Mouse (Mus musculus): ENCODE measurements around the gene Luc7l2.

Luc7l2 gene

DNA sequence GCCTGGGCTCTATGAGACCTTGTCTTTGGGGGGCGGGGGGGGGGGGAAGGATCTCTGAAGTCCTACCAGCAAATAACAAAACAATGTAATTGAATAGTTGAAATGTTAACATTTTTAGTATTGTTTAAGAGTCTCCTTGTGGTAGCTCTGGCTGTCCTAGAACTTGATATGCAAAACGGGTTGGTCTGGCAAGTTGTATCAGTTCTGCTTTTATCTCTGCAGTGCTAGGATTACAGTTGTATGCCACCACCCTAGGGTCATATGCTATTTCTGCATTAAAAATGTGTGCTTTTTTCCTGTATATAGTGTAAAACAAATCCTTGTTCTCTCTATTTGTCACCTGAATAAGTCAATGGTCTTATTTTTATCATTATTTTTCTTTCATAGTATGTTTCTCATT, 25.0 kb downstream of the Luc7l2 start:
- no peak for DNase-seq (ENCODE audit: low read depth, low spot score)

DNA sequence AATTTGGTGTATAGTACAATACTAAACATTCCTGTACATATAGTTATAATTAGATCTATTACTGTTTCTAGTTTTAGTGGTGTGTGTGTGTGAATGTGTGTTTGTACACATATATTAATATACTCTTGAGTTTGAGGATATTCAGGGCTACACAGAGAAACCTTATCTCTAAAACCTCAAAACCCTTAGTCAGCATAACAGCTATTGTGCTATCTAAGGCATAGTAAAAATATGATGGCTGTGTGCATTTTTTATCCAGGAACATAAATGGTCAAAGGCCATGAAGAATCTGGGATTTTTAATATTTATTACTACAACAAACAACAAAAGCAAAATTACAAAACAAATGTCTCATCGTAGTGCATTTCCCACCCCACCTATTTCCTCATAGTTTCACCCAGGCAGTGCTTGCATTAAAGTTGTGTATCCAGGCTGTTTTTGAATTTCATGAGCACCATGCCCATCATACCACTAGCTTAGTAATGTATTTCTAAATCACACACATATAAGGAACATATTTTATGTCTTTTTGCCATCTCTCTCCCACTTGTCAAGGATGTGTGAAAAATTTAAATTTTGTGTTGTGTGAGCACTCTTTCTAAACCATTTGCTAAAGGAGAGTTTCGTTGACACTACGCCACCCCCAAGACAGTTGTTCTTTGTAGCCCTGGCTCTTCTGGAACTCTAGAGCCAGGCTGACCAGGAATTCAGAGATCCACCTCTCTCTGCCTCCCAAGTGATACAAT, 29.2 kb downstream of the Luc7l2 start:
- no peak for DNase-seq (ENCODE audit: low read depth, low spot score)

GRCm38 (mm10) chr6:38581711-38582110, 30.6 kb downstream of the Luc7l2 start:
- no peak for DNase-seq (ENCODE audit: low read depth, low spot score)

GRCm38 (mm10) chr6:38597481-38597880, 46.3 kb downstream of the Luc7l2 start:
- DNase-seq (ENCODE audit: low read depth, low spot score), result no peak

- DNase-seq (ENCODE audit: low read depth, low spot score), result no peak
These were observed 58.8 kb downstream of the Luc7l2 start for GRCm38 (mm10) chr6:38609892-38610291.

- DNase-seq (ENCODE audit: low read depth, low spot score), result no peak
These were observed 71.3 kb downstream of the Luc7l2 start for GRCm38 (mm10) chr6:38622406-38622805.

DNA sequence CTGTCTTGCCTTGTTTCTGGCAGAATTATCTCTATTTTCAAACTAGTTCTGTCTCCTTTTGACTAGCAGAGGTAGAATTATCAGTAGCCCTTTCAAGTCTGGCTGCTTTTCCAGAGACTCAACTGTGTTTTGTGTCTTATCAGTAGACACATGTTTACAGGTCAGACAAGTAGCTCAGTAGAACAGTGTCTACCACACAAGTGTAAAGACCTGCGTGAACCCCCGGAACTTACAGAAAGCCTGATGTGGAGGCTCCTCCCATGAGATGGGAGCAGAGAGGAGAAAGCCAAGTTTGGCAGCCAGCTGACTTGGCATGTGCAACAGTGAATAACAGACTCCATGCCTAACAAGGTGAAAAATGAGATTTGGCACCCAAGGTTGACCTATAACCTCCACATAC, 72.3 kb downstream of the Luc7l2 start:
- no peak for DNase-seq (ENCODE audit: low read depth, low spot score)

GRCm38 (mm10) chr6:38624439-38624838, 73.3 kb downstream of the Luc7l2 start:
- no peak for DNase-seq (ENCODE audit: low read depth, low spot score)

DNA sequence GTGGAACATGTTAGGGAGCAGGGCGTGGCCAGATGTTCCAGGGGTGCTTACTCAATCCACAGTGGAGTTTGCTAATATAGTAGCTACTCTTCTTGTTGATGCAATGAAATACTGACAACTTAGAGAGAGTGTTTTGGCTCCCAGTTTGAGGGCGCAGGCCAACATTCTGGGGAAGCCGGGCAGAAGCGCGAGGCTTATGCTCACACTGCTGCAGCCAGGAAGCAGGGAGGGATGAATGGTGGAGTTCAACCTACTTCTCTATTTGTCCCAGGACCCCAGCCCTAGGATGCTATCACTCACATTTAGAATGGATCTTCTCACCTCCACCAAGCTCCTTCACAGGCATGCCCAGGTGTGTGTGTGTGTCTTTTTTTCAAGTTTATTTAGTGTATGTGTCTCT, 75.0 kb downstream of the Luc7l2 start:
- no peak for DNase-seq (ENCODE audit: low read depth, low spot score)

DNA sequence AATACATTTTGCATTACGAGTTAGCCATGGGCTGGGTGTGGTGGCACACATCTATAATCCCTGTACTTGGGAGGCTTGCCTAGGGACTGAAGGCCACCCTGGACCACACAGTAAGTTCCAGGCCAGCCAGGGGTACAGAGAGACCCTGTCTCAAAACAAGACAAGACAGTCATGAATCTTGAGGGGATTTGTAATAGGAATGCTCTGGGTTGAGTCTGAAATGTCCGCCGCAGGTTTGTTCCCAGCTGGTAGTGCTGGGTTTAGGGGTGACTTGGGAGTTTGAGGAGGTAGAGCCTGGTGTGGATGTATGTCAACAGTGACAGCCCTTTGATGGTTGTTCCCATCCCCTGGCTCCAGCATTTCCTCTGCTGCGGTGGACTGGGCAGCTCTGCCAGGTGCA, 75.9 kb downstream of the Luc7l2 start:
- no peak for DNase-seq (ENCODE audit: low read depth, low spot score)

GRCm38 (mm10) chr6:38627486-38627885, 76.4 kb downstream of the Luc7l2 start:
- DNase-seq (ENCODE audit: low read depth, low spot score), result no peak

DNA sequence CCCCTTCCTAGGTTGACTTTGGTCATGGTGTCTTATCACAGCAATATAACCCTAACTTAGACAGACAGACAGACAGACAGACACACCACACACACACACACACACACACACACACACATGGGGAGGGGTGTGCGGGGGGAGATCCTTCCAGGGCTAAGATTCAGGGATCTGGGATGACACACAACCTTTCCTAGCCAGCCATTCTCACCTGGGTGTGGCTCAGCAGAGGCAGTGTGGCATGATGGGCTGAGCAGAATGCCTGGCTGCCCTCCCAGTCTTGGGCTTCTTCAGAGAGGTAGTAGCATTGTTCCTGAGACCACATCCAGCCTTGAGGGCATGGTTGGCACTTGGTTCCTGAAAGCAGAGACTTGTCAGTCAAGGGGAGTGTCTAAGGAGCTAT, 78.4 kb downstream of the Luc7l2 start:
- DNase-seq (ENCODE audit: low read depth, low spot score), result no peak

DNA sequence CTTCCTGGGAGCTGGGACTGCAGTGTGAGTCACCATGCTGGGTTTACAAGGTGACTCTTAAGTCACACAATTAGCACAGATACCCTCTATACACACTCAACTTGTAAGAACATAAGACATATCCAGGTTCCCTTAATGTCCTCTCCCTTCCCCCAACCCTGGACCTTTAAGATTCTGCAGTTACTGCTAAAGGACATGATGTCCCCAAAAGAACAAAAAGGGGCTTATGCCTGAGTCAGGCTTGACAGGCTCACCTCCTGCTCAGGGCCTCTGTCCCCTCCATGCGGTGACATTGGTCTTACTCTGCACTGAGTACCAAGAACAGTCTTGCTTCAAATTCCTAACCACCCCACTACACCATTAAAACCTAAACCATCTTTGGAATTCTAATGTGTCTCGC, 81.7 kb downstream of the Luc7l2 start:
- DNase-seq (ENCODE audit: low read depth, low spot score), result no peak

DNA sequence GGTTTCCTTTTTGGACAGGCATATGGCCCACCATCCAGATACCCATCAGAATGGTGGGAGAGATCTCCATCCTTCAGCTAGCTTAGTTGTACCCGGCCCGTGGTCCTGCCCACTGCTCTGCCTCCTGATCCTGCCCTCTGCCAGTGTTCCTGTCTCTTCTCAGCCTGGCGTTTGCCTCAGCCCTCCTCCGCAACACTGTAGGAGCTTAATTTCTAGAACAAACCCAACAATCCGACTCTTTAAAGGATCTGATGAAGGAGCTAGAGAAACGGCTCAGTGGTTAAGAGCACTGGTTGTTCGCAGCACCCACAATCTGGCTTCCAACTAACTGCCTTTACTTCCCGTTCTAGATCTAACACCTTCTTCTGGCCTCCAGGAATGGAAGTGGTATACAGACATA, 83.3 kb downstream of the Luc7l2 start:
- no peak for DNase-seq (ENCODE audit: low read depth, low spot score)

DNA sequence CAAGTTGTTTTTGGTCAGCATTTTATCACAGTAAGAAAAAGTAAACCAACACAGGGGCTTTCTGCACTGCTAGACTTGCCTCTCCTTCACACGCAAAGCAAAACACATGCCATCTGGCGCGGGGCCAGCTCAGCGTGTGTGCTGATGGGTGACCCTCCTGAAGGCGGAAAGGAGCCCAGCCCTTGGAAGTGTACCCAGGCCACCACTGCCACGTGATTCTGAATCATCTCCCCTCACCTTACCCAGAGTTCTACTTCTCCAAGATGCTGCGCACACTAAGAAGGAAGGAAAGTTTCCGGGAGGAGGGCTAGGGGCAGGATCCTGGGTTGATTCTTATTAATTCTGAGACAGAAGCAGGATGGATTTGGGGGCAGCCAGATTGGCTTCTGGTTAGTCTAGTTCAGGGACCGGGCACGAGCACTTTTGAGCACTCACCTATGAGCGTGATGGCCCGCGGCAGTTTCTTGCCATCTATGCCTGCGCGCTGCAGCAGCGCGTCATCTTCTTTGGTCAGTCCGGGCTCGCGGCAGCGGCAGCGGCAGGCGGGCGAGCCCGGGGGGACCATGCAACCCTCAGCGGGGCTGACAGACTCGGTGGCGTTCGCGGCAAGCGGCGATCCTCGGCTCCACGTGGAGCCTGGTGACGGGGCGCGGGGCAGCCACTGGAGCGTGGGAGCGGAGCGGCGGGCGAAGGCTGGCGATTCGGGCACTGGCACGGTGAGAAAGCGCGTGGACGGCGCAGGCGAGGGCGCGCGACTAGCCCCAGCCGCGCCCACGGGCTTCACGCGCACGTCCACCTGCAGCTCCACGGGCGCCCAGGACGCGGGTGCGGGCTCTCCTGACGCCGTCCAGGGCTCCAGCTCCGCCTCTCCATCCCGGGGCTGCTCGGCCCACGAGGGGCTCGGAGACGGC, 85.1 kb downstream of the Luc7l2 start:
- peak; percentile 39 for DNase-seq (ENCODE audit: low read depth, low spot score)

- DNase-seq (ENCODE audit: low read depth, low spot score), result peak; percentile 13
These were observed 85.9 kb downstream of the Luc7l2 start, which contains the start of gene Klrg2 for GRCm38 (mm10) chr6:38636852-38637618. Gene Klrg2 (minus strand): TSS chr6:38637242.

- DNase-seq (ENCODE audit: low read depth, low spot score), result no peak
These were observed 89.3 kb downstream of the Luc7l2 start for GRCm38 (mm10) chr6:38640401-38640800.

DNA sequence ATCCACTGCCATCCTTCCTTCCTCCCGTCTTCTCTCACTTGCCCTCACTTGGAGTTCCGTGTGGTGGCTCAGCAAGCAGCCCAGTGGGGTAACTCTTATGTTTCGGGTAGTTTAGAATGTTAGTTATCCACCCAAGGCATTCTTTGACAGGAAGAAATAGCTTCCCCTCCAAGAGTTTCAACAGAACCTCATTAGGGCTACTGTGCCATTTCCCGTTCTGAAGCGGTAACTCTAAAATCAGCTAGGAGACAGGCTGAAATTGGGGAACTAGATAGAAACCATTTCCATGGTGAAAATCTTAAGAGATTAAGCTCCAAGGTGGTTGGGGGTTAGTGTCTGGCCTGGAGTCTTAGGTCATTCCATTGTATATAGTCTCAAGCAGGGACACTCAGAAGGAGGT, 90.1 kb downstream of the Luc7l2 start:
- no peak for DNase-seq (ENCODE audit: low read depth, low spot score)

- DNase-seq (ENCODE audit: low read depth, low spot score), result no peak
These were observed 90.5 kb downstream of the Luc7l2 start for GRCm38 (mm10) chr6:38641645-38642044.

DNA sequence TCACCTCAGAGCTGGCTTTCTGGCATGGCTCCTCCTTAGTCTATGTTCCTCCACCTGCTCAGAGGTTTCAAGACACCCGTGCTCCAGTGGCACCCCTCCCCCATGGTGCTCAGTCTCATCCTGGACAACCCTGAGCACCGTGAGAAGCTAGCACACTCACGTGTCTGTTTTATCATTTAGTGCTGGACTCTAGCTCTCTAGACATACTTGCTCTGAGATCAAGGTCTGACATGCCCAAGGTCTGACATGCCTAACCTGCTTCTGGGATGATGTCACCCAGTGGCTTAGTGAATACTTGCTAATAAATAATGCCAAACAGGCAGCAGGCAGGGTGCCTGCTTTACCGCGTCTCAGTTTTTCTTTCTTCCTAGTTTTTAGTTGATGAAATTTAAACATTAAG, 91.5 kb downstream of the Luc7l2 start:
- no peak for DNase-seq (ENCODE audit: low read depth, low spot score)

- DNase-seq (ENCODE audit: low read depth, low spot score), result no peak
These were observed 91.9 kb downstream of the Luc7l2 start for GRCm38 (mm10) chr6:38643039-38643438.

GRCm38 (mm10) chr6:38649545-38649944, 98.4 kb downstream of the Luc7l2 start:
- no peak for DNase-seq (ENCODE audit: low read depth, low spot score)

Measured in retina, postnatal 7 days (tissue).